Mouse (Mus musculus): ENCODE results near the gene Hyal1. TPM values are rescaled to one million over a fixed set of nuclear protein-coding genes. Genes with fewer than 3 reads are reported as not detected.
A peak's percentile ranks its signal among the peaks of the same experiment; 100 is the strongest.

Gene Hyal1
- polyA plus RNA-seq, 1 experiment from 2014 or later = 12.1 TPM

DNA sequence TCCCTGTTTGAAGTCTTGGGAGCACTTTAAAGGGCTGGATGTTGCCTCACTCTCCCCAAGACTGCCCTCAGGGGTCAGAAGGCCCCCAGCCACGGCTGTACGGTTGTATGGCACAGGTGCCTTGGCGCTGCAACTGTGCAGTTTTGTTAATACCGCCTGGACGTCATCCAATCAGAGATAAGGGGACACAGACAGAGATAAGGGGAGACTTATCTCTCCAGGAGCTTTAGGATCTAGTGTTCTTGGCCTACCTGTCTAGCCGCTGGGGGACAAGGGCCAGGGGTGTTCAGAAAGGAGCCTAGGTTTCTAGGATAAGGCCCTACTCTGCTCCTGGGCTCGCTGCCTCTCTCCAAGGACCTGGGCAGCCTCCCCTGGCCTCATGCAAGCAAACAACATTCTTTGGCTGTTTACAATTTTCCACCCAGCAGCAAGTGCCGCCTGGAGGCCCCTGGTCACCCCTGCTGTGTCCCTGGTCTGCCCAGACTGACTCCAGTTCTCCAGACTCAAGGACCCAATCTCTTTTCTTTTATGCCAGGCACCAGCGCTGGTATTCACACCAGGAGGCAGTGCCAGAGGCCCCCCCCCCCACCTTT, 31.0 kb downstream of the Hyal1 start:
- Histone ChIP-seq H3K4me2 (replicated peaks; ENCODE audit: low read depth, low read length) (no peak overlapping the region), H3K36me3 (ENCODE audit: control insufficient read depth, insufficient read depth, low read length) (no peaks in the 10 kb centered on the region), H3K27ac (ENCODE audit: low read length) (no peak overlapping the region; the same call in 1 of the 2 replicates), H3K4me1 (ENCODE audit: control insufficient read depth, insufficient read depth, low read length) (peaks cover 42% of the 10 kb centered on the region; the same call in 1 of the 2 replicates), H3K4me3 (ENCODE audit: low read depth, low read length) (no peak overlapping the region), H3K9me3 (ENCODE audit: control insufficient read depth, low read depth, low read length) (no peaks in the 10 kb centered on the region), H3K27me3 (ENCODE audit: control insufficient read depth, insufficient read depth, low read length) (no peaks in the 10 kb centered on the region), H3K9ac (replicated peaks; ENCODE audit: low read depth, low read length) (no peak overlapping the region)
- ATAC-seq (ENCODE audit: insufficient number of reproducible peaks, insufficient read depth, low FRiP score, low read depth) = no peak
- WGBS = 44% methylated on average over 9 of the region's 9 CpGs

DNA sequence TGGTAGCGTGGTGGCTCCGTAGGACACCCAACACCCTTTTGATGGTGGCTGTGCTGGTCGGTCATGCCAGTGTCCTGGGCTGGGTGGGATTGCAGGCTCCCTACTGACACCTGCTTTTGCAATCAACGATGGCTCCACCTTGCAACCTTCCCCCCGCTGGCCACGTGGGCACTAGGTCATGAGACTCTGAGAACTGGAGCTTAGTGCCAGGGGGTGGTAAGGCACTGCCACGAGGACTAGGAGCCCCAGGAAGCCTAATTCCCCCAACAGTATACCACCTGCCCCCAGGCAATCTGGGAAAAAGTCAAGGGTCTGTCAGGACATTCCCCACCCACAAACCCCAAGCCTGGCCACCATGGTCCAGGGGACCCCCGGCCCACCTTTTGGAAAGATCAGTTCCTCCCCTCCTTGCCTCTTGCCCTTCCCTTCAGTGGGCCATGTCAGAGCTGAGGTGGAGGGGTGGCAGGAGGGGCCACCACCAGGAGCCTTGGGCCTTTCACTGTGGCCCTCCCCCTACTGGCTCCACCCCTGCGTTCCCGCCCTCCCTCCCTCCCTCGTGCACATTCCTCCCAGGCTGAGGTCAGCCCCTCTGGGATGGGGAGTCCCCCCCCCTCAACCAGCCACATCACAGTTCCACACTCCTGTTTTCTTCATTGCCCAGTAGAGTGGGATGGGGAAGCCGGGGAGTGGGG, 32.2 kb downstream of the Hyal1 start, which contains the start of gene Sema3b:
Sema3b (minus strand) TSS at position 489 of the 692 bp plus-strand sequence.
- H3K4me1 ChIP-seq (ENCODE audit: control insufficient read depth, insufficient read depth, low read length) = peaks cover 47% of the 10 kb centered on the region; the same call in 1 of the 2 replicates
- no peak within 1 kb of the TSS for H3K9ac ChIP-seq (replicated peaks; ENCODE audit: low read depth, low read length)
- H3K4me3 ChIP-seq (ENCODE audit: low read depth, low read length) = no peak within 1 kb of the TSS
- H3K36me3 ChIP-seq (ENCODE audit: control insufficient read depth, insufficient read depth, low read length) = peaks cover 4% of the 10 kb centered on the region; the same call in 1 of the 2 replicates
- H3K27me3 ChIP-seq (ENCODE audit: control insufficient read depth, insufficient read depth, low read length) = no peaks in the 10 kb centered on the region
- no peak within 1 kb of the TSS for H3K4me2 ChIP-seq (replicated peaks; ENCODE audit: low read depth, low read length)
- ATAC-seq (ENCODE audit: insufficient number of reproducible peaks, insufficient read depth, low FRiP score, low read depth) = no peak
- WGBS = 37% methylated on average over 12 of the region's 12 CpGs
- no peaks in the 10 kb centered on the region for H3K9me3 ChIP-seq (ENCODE audit: control insufficient read depth, low read depth, low read length)
- H3K27ac ChIP-seq (ENCODE audit: low read length) = no peak within 1 kb of the TSS

DNA sequence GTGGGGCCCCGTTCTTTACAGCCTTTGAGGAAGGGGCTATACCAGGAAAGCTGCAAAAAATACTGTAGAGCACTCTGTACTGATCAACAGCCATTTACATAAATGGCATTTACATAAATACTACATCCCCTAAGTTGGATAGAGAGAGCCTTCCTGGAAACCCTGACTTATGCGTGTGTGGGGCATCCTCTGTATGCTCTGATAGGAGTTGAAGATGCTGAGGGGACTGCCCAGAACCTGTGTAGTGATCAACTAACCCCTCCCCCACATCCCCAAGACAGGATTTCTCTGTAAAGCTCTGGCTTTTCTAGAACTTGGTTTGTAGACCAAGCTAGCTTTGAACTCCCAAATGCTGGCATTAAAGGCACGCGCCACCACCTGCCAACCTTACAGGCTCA, 32.7 kb downstream of the Hyal1 start:
- Histone ChIP-seq H3K4me2 (replicated peaks; ENCODE audit: low read depth, low read length) (no peak overlapping the region), H3K9me3 (ENCODE audit: control insufficient read depth, low read depth, low read length) (no peaks in the 10 kb centered on the region), H3K27me3 (ENCODE audit: control insufficient read depth, insufficient read depth, low read length) (no peaks in the 10 kb centered on the region), H3K36me3 (ENCODE audit: control insufficient read depth, insufficient read depth, low read length) (peaks cover 10% of the 10 kb centered on the region), H3K4me3 (ENCODE audit: low read depth, low read length) (no peak overlapping the region), H3K9ac (replicated peaks; ENCODE audit: low read depth, low read length) (no peak overlapping the region), H3K4me1 (ENCODE audit: control insufficient read depth, insufficient read depth, low read length) (peaks cover 43% of the 10 kb centered on the region; the same call in 1 of the 2 replicates), H3K27ac (ENCODE audit: low read length) (no peak overlapping the region)
- WGBS = 59% methylated on average over 4 of the region's 4 CpGs
- no peak for ATAC-seq (ENCODE audit: insufficient number of reproducible peaks, insufficient read depth, low FRiP score, low read depth)

DNA sequence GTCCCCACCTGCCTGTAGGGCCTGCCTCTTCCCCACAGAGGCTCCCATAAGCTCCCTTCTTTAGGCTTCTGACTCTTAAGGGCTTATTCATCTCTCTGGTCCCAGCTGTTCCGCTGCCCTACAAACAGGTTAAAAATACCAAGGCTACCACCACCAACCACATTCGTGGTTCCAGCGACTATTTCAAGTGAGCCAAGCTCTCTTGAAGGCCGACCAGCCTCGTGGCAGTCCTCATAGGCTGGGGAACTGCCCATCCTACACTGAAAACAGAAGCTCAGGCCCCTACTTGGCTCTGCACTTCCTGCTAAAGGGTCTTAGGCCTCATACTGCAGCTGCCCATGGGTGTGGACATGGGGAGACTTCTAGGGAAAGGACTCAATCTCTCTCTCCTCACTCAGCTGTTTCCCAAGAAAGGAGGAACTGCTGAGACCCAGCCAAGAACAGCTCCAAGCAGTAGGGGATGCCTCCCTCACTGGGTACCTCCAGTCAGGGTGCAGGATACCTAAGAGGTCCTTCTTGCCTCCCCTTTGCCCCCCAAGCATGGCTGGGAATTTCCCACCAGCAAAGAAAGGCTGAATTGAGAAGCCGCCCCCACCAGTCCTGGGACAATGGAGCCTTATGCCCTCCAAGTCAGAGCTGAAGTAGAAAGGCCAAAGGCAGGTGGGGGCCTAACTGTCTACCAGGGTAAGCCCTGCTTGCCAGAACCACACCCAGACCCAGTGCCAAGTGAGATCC, 34.9 kb downstream of the Hyal1 start:
- no peaks in the 10 kb centered on the region for H3K27me3 ChIP-seq (ENCODE audit: control insufficient read depth, insufficient read depth, low read length)
- H3K9ac ChIP-seq (replicated peaks; ENCODE audit: low read depth, low read length) = peak overlapping the region; percentile 55; the same call in 1 of the 2 replicates
- peak overlapping the region; percentile 72; the same call in 1 of the 2 replicates for H3K4me2 ChIP-seq (replicated peaks; ENCODE audit: low read depth, low read length)
- no peak overlapping the region for H3K4me3 ChIP-seq (ENCODE audit: low read depth, low read length)
- H3K27ac ChIP-seq (ENCODE audit: low read length) = peak overlapping the region; percentile 92
- ATAC-seq (ENCODE audit: insufficient number of reproducible peaks, insufficient read depth, low FRiP score, low read depth) = no peak
- peaks cover 35% of the 10 kb centered on the region; the same call in 1 of the 2 replicates for H3K4me1 ChIP-seq (ENCODE audit: control insufficient read depth, insufficient read depth, low read length)
- 68% methylated on average over 6 of the region's 6 CpGs for WGBS
- H3K36me3 ChIP-seq (ENCODE audit: control insufficient read depth, insufficient read depth, low read length) = peaks cover 32% of the 10 kb centered on the region
- no peaks in the 10 kb centered on the region for H3K9me3 ChIP-seq (ENCODE audit: control insufficient read depth, low read depth, low read length)

DNA sequence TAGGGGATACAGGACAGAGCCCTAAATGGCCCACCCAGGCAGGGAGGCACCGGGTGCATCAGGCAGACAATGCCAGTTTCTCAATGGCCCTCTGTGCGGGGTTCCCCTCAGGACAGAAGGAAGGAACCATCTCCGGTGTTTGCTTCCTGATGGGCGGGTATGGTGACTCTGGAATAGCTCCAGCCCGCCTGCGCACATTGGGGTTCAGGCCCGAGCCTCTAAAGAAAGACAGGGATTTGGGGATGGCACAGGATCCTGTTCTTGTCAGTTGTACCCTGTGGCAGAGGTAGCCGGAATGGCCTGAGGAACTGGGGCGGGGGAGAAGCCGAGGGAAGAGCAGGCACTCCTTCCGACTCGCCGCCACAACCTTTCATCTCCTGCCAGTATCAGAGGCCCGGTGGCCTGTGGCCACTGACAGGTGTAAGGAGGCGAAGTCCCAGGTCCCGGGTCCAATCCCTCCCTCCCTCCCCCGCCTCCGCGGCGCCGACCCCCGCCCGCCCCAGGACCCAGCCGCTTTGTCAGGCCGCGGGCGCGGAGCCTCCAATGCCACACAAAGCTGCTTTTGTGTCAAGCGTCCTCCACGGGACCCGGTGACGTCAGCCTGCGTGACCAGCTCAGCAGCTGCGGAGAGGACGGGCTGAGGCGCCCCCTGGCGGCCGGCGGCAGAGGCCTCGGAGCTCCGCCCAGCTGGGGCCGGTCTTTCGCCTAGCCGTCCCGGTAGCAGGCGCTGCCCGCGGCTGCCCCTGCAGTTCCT, 35.6 kb downstream of the Hyal1 start:
- H3K27me3 ChIP-seq (ENCODE audit: control insufficient read depth, insufficient read depth, low read length) = no peaks in the 10 kb centered on the region
- peak; percentile 92 for ATAC-seq (ENCODE audit: insufficient number of reproducible peaks, insufficient read depth, low FRiP score, low read depth)
- H3K4me3 ChIP-seq (ENCODE audit: low read depth, low read length) = peak overlapping the region; percentile 27
- H3K27ac ChIP-seq (ENCODE audit: low read length) = peak overlapping the region; percentile 92
- peaks cover 36% of the 10 kb centered on the region for H3K36me3 ChIP-seq (ENCODE audit: control insufficient read depth, insufficient read depth, low read length)
- peaks cover 29% of the 10 kb centered on the region; the same call in 1 of the 2 replicates for H3K4me1 ChIP-seq (ENCODE audit: control insufficient read depth, insufficient read depth, low read length)
- WGBS = 4% methylated on average over 48 of the region's 48 CpGs
- H3K4me2 ChIP-seq (replicated peaks; ENCODE audit: low read depth, low read length) = peak overlapping the region; percentile 72
- no peaks in the 10 kb centered on the region for H3K9me3 ChIP-seq (ENCODE audit: control insufficient read depth, low read depth, low read length)
- peak overlapping the region; percentile 55 for H3K9ac ChIP-seq (replicated peaks; ENCODE audit: low read depth, low read length)

DNA sequence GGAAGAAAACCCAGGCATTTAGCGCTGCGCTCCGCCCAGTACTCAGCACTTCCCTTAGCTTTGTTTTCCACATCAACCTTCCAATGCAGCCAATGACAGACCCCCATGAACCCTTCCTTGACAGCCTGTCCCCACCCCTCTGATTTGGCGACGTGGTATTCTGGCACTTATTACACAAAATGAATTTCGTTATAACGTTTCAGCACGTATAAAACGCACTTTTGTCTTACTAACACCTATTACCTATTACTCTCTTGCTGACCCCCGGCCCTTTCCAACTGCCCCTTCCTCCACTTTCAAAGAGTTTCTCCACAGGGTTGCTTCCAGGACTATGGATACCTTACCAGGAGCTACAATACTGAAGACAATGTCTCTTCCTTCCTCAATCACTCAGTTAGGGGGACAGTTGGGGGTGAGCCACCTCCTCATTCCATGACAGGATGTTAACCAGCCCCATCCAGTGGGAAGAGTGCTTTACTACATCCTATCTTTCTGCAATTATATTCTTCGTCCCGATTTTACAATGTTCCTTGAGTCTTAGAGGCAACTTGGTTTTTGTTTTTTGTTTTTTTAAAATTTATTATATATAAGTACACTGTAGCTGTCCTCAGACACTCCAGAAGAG, 36.3 kb downstream of the Hyal1 start:
- H3K4me3 ChIP-seq (ENCODE audit: low read depth, low read length) = peak overlapping the region; percentile 27
- ATAC-seq (ENCODE audit: insufficient number of reproducible peaks, insufficient read depth, low FRiP score, low read depth) = no peak
- no peaks in the 10 kb centered on the region for H3K27me3 ChIP-seq (ENCODE audit: control insufficient read depth, insufficient read depth, low read length)
- H3K9ac ChIP-seq (replicated peaks; ENCODE audit: low read depth, low read length) = no peak overlapping the region; the same call in 1 of the 2 replicates
- 10% methylated on average over 12 of the region's 12 CpGs for WGBS
- H3K4me2 ChIP-seq (replicated peaks; ENCODE audit: low read depth, low read length) = peak overlapping the region; percentile 72
- peak overlapping the region; percentile 92 for H3K27ac ChIP-seq (ENCODE audit: low read length)
- H3K4me1 ChIP-seq (ENCODE audit: control insufficient read depth, insufficient read depth, low read length) = peaks cover 28% of the 10 kb centered on the region
- H3K9me3 ChIP-seq (ENCODE audit: control insufficient read depth, low read depth, low read length) = no peaks in the 10 kb centered on the region
- peaks cover 42% of the 10 kb centered on the region for H3K36me3 ChIP-seq (ENCODE audit: control insufficient read depth, insufficient read depth, low read length)

DNA sequence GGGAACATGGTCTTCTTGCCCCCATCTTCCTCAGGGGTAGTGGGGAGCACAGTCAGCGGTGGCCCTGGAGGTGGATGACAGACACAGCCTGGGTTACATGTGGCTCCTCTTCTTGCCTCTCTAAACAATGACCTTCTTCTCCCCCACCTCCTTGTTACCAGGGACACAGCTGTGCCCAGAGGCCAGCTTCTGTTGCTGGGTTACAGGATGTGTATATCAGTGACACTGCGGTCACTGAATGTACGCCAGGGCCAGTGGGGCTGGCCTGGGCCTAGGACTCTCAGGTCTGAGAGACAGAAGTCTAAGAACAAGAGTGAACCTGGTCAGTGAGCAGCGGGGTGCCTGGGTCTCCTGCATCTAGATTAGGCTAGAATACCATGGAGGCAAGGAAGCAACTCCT, 38.3 kb downstream of the Hyal1 start:
- Histone ChIP-seq H3K4me1 (ENCODE audit: control insufficient read depth, insufficient read depth, low read length) (peaks cover 37% of the 10 kb centered on the region), H3K4me3 (ENCODE audit: low read depth, low read length) (no peak overlapping the region), H3K27me3 (ENCODE audit: control insufficient read depth, insufficient read depth, low read length) (no peaks in the 10 kb centered on the region), H3K9me3 (ENCODE audit: control insufficient read depth, low read depth, low read length) (no peaks in the 10 kb centered on the region), H3K36me3 (ENCODE audit: control insufficient read depth, insufficient read depth, low read length) (peaks cover 61% of the 10 kb centered on the region), H3K9ac (replicated peaks; ENCODE audit: low read depth, low read length) (no peak overlapping the region), H3K27ac (ENCODE audit: low read length) (peak overlapping the region; percentile 2; the same call in 1 of the 2 replicates), H3K4me2 (replicated peaks; ENCODE audit: low read depth, low read length) (no peak overlapping the region)
- ATAC-seq (ENCODE audit: insufficient number of reproducible peaks, insufficient read depth, low FRiP score, low read depth) = no peak
- 80% methylated on average over 4 of the region's 4 CpGs for WGBS
